Mouse (Mus musculus) cerebral cortex, adult 2 months (tissue): ENCODE results near the gene Dnase2b.

Experiments
- WGBS: fragments of 180-500 bp; shearing (Covaris S2); methylation state at CpG from one replicate; pipeline ENCODE4 v1.1.7; 2018; 5-methylcytosine and 5-hydroxymethylcytosine counted together

The Dnase2b gene

GRCm38 (mm10) chr3:146615496-146615895 lies at the start of gene Dnase2b:
Gene Dnase2b (minus strand): TSS chr3:146615596.
- 98% methylated on average over 4 of the region's 4 CpGs for WGBS

- WGBS: 86% methylated on average over 7 of the region's 7 CpGs
Observed at GRCm38 (mm10) chr3:146661907-146662306, 46.5 kb upstream of the Dnase2b start.

- WGBS: 32% methylated on average over 6 of the region's 6 CpGs
Observed at GRCm38 (mm10) chr3:146661001-146661400, 45.6 kb upstream of the Dnase2b start.

- 71% methylated on average over 5 of the region's 5 CpGs for WGBS
Observed at GRCm38 (mm10) chr3:146659321-146659720, 43.9 kb upstream of the Dnase2b start.

GRCm38 (mm10) chr3:146658061-146658639 lies 42.8 kb upstream of the Dnase2b start:
- 98% methylated on average over 1 of the region's 1 CpGs for WGBS

GRCm38 (mm10) chr3:146657433-146657832 lies 42.0 kb upstream of the Dnase2b start:
- WGBS: 83% methylated on average over 5 of the region's 5 CpGs

- WGBS: 45% methylated on average over 2 of the region's 2 CpGs
Observed at GRCm38 (mm10) chr3:146655111-146655577, 39.7 kb upstream of the Dnase2b start.

GRCm38 (mm10) chr3:146653692-146654091 lies 38.3 kb upstream of the Dnase2b start:
- WGBS: 68% methylated on average over 6 of the region's 6 CpGs

GRCm38 (mm10) chr3:146652431-146652830 lies 37.0 kb upstream of the Dnase2b start:
- WGBS: 91% methylated on average over 5 of the region's 5 CpGs

GRCm38 (mm10) chr3:146651217-146651616 lies 35.8 kb upstream of the Dnase2b start, which contains the start of gene 4930503B20Rik:
Gene 4930503B20Rik (minus strand): TSS chr3:146651317.
- 93% methylated on average over 3 of the region's 3 CpGs for WGBS

- WGBS: 96% methylated on average over 10 of the region's 10 CpGs
Observed at GRCm38 (mm10) chr3:146650716-146651115, 35.3 kb upstream of the Dnase2b start.

- 75% methylated on average over 10 of the region's 10 CpGs for WGBS
Observed at GRCm38 (mm10) chr3:146649311-146649894, 34.0 kb upstream of the Dnase2b start.

GRCm38 (mm10) chr3:146641818-146642427 lies 26.5 kb upstream of the Dnase2b start:
- WGBS: 43% methylated on average over 4 of the region's 4 CpGs

- 92% methylated on average over 5 of the region's 5 CpGs for WGBS
Observed at GRCm38 (mm10) chr3:146632506-146632905, 17.1 kb upstream of the Dnase2b start.

- WGBS: 59% methylated on average over 8 of the region's 8 CpGs
Observed at GRCm38 (mm10) chr3:146628227-146628982, 13.0 kb upstream of the Dnase2b start.

- 58% methylated on average over 4 of the region's 4 CpGs for WGBS
Observed at GRCm38 (mm10) chr3:146625766-146626165, 10.4 kb upstream of the Dnase2b start.

- WGBS: 52% methylated on average over 11 of the region's 11 CpGs
Observed at GRCm38 (mm10) chr3:146621966-146622365, 6.6 kb upstream of the Dnase2b start.

GRCm38 (mm10) chr3:146620555-146621249 lies 5.3 kb upstream of the Dnase2b start:
- WGBS: 35% methylated on average over 14 of the region's 14 CpGs

- WGBS: 36% methylated on average over 10 of the region's 10 CpGs
Observed at GRCm38 (mm10) chr3:146620101-146620500, 4.7 kb upstream of the Dnase2b start.

GRCm38 (mm10) chr3:146618357-146618756 lies 3.0 kb upstream of the Dnase2b start:
- WGBS: 91% methylated on average over 4 of the region's 4 CpGs

GRCm38 (mm10) chr3:146616533-146617283 lies 1.3 kb upstream of the Dnase2b start:
- 70% methylated on average over 5 of the region's 5 CpGs for WGBS
